Mouse (Mus musculus): Measurements from ENCODE around the gene Gm13279. TPM values are rescaled to one million over a fixed set of nuclear protein-coding genes. Genes with fewer than 3 reads are reported as not detected.
"Not testable (repeated sequence)": the region's sequence is repeated elsewhere in the genome, so short reads cannot be mapped to it uniquely, and the experiment has no call there.

Gene Gm13279
- polyA plus RNA-seq, 1 experiment = not detected

GRCm38 (mm10) chr4:88819659-88820058, 22.5 kb downstream of the Gm13279 start, which contains the start of gene Ifna11:
Gene Ifna11, plus strand, starts transcription at chr4:88819959.
- Histone ChIP-seq H3K27ac (ENCODE audit: insufficient read depth, low read depth, low read length) (no peak within 1 kb of the TSS), H3K4me1 (ENCODE audit: control insufficient read depth, insufficient read depth, low read length) (no peaks in the 10 kb centered on the region), H3K27me3 (replicated peaks; ENCODE audit: control insufficient read depth, insufficient read depth, low read length) (no peaks in the 10 kb centered on the region), H3K4me3 (ENCODE audit: insufficient read depth, low read depth, low read length) (no peak within 1 kb of the TSS), H3K36me3 (ENCODE audit: control insufficient read depth, insufficient read depth, low read length) (no peaks in the 10 kb centered on the region)
- TF ChIP-seq POLR2A (IDR thresholded peaks at IDR 0.05; ENCODE audit: low read depth, low read length) = no peak
- 76% methylated on average over 1 of the region's 1 CpGs for WGBS
- DNase-seq = no peak

GRCm38 (mm10) chr4:88822995-88823394, 25.8 kb downstream of the Gm13279 start:
- Histone ChIP-seq H3K27ac (ENCODE audit: insufficient read depth, low read depth, low read length) (no peak overlapping the region), H3K36me3 (ENCODE audit: control insufficient read depth, insufficient read depth, low read length) (no peaks in the 10 kb centered on the region), H3K27me3 (replicated peaks; ENCODE audit: control insufficient read depth, insufficient read depth, low read length) (no peaks in the 10 kb centered on the region), H3K4me1 (ENCODE audit: control insufficient read depth, insufficient read depth, low read length) (no peaks in the 10 kb centered on the region), H3K4me3 (ENCODE audit: insufficient read depth, low read depth, low read length) (no peak overlapping the region)
- 26% methylated on average over 4 of the region's 4 CpGs for WGBS
- peak; percentile 9 for DNase-seq
- no peak for TF ChIP-seq POLR2A (IDR thresholded peaks at IDR 0.05; ENCODE audit: low read depth, low read length)
- TF ChIP-seq CTCF (conservative IDR thresholded peaks at IDR 0.05; ENCODE audit: insufficient read depth, insufficient read length, low read depth, low read length) = no peak

GRCm38 (mm10) chr4:88827116-88827515, 29.9 kb downstream of the Gm13279 start, which contains the start of gene Ifna6:
Gene Ifna6, plus strand, starts transcription at chr4:88827416.
- not testable (repeated sequence) for H3K4me1 ChIP-seq (ENCODE audit: control insufficient read depth, insufficient read depth, low read length); DNase-seq; H3K27me3 ChIP-seq (replicated peaks; ENCODE audit: control insufficient read depth, insufficient read depth, low read length); H3K36me3 ChIP-seq (ENCODE audit: control insufficient read depth, insufficient read depth, low read length); H3K27ac ChIP-seq (ENCODE audit: insufficient read depth, low read depth, low read length); H3K4me3 ChIP-seq (ENCODE audit: insufficient read depth, low read depth, low read length)

GRCm38 (mm10) chr4:88830523-88830922, 33.3 kb downstream of the Gm13279 start:
- TF ChIP-seq POLR2A (IDR thresholded peaks at IDR 0.05; ENCODE audit: low read depth, low read length) (no peak), CTCF (conservative IDR thresholded peaks at IDR 0.05; ENCODE audit: insufficient read depth, insufficient read length, low read depth, low read length) (0 out of 2 replicates have a peak, but pooled peaks have one; percentile 7)
- 16% methylated on average over 4 of the region's 4 CpGs for WGBS
- no peaks in the 10 kb centered on the region for H3K4me1 ChIP-seq (ENCODE audit: control insufficient read depth, insufficient read depth, low read length)
- DNase-seq = peak; percentile 27
- no peaks in the 10 kb centered on the region for H3K27me3 ChIP-seq (replicated peaks; ENCODE audit: control insufficient read depth, insufficient read depth, low read length)
- no peak overlapping the region for H3K27ac ChIP-seq (ENCODE audit: insufficient read depth, low read depth, low read length)
- H3K4me3 ChIP-seq (ENCODE audit: insufficient read depth, low read depth, low read length) = no peak overlapping the region
- H3K36me3 ChIP-seq (ENCODE audit: control insufficient read depth, insufficient read depth, low read length) = no peaks in the 10 kb centered on the region

- WGBS = 83% methylated on average over 1 of the region's 1 CpGs
- DNase-seq; H3K27ac ChIP-seq (ENCODE audit: insufficient read depth, low read depth, low read length); H3K4me3 ChIP-seq (ENCODE audit: insufficient read depth, low read depth, low read length); H3K36me3 ChIP-seq (ENCODE audit: control insufficient read depth, insufficient read depth, low read length); H3K4me1 ChIP-seq (ENCODE audit: control insufficient read depth, insufficient read depth, low read length); H3K27me3 ChIP-seq (replicated peaks; ENCODE audit: control insufficient read depth, insufficient read depth, low read length): not testable (repeated sequence)
These were observed 38.0 kb downstream of the Gm13279 start, which contains the start of gene Ifna5 for GRCm38 (mm10) chr4:88835225-88835624. Gene Ifna5, plus strand, starts transcription at chr4:88835525.

GRCm38 (mm10) chr4:88838828-88839227, 41.6 kb downstream of the Gm13279 start:
- Histone ChIP-seq H3K36me3 (ENCODE audit: control insufficient read depth, insufficient read depth, low read length) (no peaks in the 10 kb centered on the region), H3K4me3 (ENCODE audit: insufficient read depth, low read depth, low read length) (no peak overlapping the region), H3K27ac (ENCODE audit: insufficient read depth, low read depth, low read length) (no peak overlapping the region), H3K27me3 (replicated peaks; ENCODE audit: control insufficient read depth, insufficient read depth, low read length) (no peaks in the 10 kb centered on the region), H3K4me1 (ENCODE audit: control insufficient read depth, insufficient read depth, low read length) (no peaks in the 10 kb centered on the region)
- TF ChIP-seq CTCF (conservative IDR thresholded peaks at IDR 0.05; ENCODE audit: insufficient read depth, insufficient read length, low read depth, low read length) (no peak), POLR2A (IDR thresholded peaks at IDR 0.05; ENCODE audit: low read depth, low read length) (no peak)
- DNase-seq = peak; percentile 5
- 32% methylated on average over 3 of the region's 3 CpGs for whole genome bisulfite sequencing

- no peak overlapping the region for H3K27ac ChIP-seq (ENCODE audit: insufficient read depth, low read depth, low read length)
- H3K4me1 ChIP-seq (ENCODE audit: control insufficient read depth, insufficient read depth, low read length) = no peaks in the 10 kb centered on the region
- H3K4me3 ChIP-seq (ENCODE audit: insufficient read depth, low read depth, low read length) = no peak overlapping the region
- 62% methylated on average over 3 of the region's 3 CpGs for WGBS
- no peak for DNase-seq
- no peaks in the 10 kb centered on the region for H3K36me3 ChIP-seq (ENCODE audit: control insufficient read depth, insufficient read depth, low read length)
- TF ChIP-seq POLR2A (IDR thresholded peaks at IDR 0.05; ENCODE audit: low read depth, low read length) (no peak), CTCF (conservative IDR thresholded peaks at IDR 0.05; ENCODE audit: insufficient read depth, insufficient read length, low read depth, low read length) (no peak)
- no peaks in the 10 kb centered on the region for H3K27me3 ChIP-seq (replicated peaks; ENCODE audit: control insufficient read depth, insufficient read depth, low read length)
These were observed 42.9 kb downstream of the Gm13279 start for GRCm38 (mm10) chr4:88840058-88840457.

GRCm38 (mm10) chr4:88841438-88841911, 44.3 kb downstream of the Gm13279 start, which contains the start of gene Ifna4:
Gene Ifna4, plus strand, starts transcription at chr4:88841861.
- no peak for DNase-seq
- TF ChIP-seq CTCF (conservative IDR thresholded peaks at IDR 0.05; ENCODE audit: insufficient read depth, insufficient read length, low read depth, low read length) (no peak), POLR2A (IDR thresholded peaks at IDR 0.05; ENCODE audit: low read depth, low read length) (no peak)
- H3K27ac ChIP-seq (ENCODE audit: insufficient read depth, low read depth, low read length) = no peak within 1 kb of the TSS
- no peaks in the 10 kb centered on the region for H3K27me3 ChIP-seq (replicated peaks; ENCODE audit: control insufficient read depth, insufficient read depth, low read length)
- no peaks in the 10 kb centered on the region for H3K4me1 ChIP-seq (ENCODE audit: control insufficient read depth, insufficient read depth, low read length)
- H3K4me3 ChIP-seq (ENCODE audit: insufficient read depth, low read depth, low read length) = no peak within 1 kb of the TSS
- 62% methylated on average over 2 of the region's 2 CpGs for WGBS
- no peaks in the 10 kb centered on the region for H3K36me3 ChIP-seq (ENCODE audit: control insufficient read depth, insufficient read depth, low read length)
